Mouse (Mus musculus) heart, postnatal 14 days (tissue): ENCODE measurements around the gene Ube2h. TPM values are rescaled to one million over a fixed set of nuclear protein-coding genes. Genes with fewer than 3 reads are reported as not detected.
A peak's percentile ranks its signal among the peaks of the same experiment; 100 is the strongest.

Source experiments
- DNase-seq, 2 experiments: peaks; one replicate each; pipeline ENCODE4 v3.0.0; 2021 to 2022
- intact Hi-C: fragments of 180-260 bp; cut with DNase I; formaldehyde crosslinking; loops from one replicate; pipeline ENCODE4 v1.15.1; 2025
- total RNA-seq, 2 experiments: library from RNA; stranded (reverse); gene quantifications; 2 replicates each; pipeline ENCODE4 v1.2.3; 2021

Gene Ube2h
- total RNA-seq, 2 experiments from 2014 or later, result 82.5 to 86.3 TPM

- intact Hi-C loops, result loop anchor here (5.0 kb wide), 1 partner anchor 35 kb away; no protein-coding TSS in a partner anchor
- DNase-seq, result no peak
These were observed 2.2 kb downstream of the Ube2h start for GRCm38 (mm10) chr6:30302156-30302555.

GRCm38 (mm10) chr6:30300901-30301300 is 3.4 kb downstream of the Ube2h start:
- intact Hi-C loops, result loop anchor here (2.0 to 5.0 kb wide), 2 partner anchors 36 to 54 kb away; no protein-coding TSS in a partner anchor
- peak in 1 of 2 experiments; percentile 23 for DNase-seq

GRCm38 (mm10) chr6:30300372-30300771 is 4.0 kb downstream of the Ube2h start:
- intact Hi-C loops, result loop anchor here (2.0 to 5.0 kb wide), 2 partner anchors 37 to 54 kb away; no protein-coding TSS in a partner anchor
- peak; percentile 82 to 85 for DNase-seq

GRCm38 (mm10) chr6:30299683-30300082 is 4.7 kb downstream of the Ube2h start:
- intact Hi-C loops, result loop anchor here (2.0 to 5.0 kb wide), 2 partner anchors 38 to 55 kb away; no protein-coding TSS in a partner anchor
- no peak for DNase-seq

- intact Hi-C loops, result no loop called here
- DNase-seq, result no peak
These were observed 5.2 kb downstream of the Ube2h start for GRCm38 (mm10) chr6:30299116-30299515.

- no peak for DNase-seq
These were observed 11.8 kb downstream of the Ube2h start for GRCm38 (mm10) chr6:30292579-30292978.

GRCm38 (mm10) chr6:30287958-30288357 is 16.4 kb downstream of the Ube2h start:
- peak; percentile 20 to 25 for DNase-seq
- intact Hi-C loops, result no loop called here

More at GRCm38 (mm10) chr6:30292579-30292978, 11.8 kb downstream of the Ube2h start:
- intact Hi-C loops, result no loop called here

- intact Hi-C loops, result no loop called here
- DNase-seq, result no peak
These were observed 17.7 kb downstream of the Ube2h start for GRCm38 (mm10) chr6:30286642-30287041.

GRCm38 (mm10) chr6:30284177-30284576 is 20.2 kb downstream of the Ube2h start:
- no peak for DNase-seq
- intact Hi-C loops, result no loop called here

- DNase-seq, result no peak
- intact Hi-C loops, result no loop called here
These were observed 22.0 kb downstream of the Ube2h start for GRCm38 (mm10) chr6:30282361-30282760.

GRCm38 (mm10) chr6:30278374-30278773 is 26.0 kb downstream of the Ube2h start:
- no peak for DNase-seq
- intact Hi-C loops, result no loop called here

- intact Hi-C loops, result no loop called here
- no peak for DNase-seq
These were observed 27.5 kb downstream of the Ube2h start for GRCm38 (mm10) chr6:30276882-30277281.

GRCm38 (mm10) chr6:30276375-30276774 is 28.0 kb downstream of the Ube2h start:
- intact Hi-C loops, result no loop called here
- DNase-seq, result peak; percentile 50 to 55

- intact Hi-C loops, result no loop called here
- DNase-seq, result no peak
These were observed 29.0 kb downstream of the Ube2h start for GRCm38 (mm10) chr6:30275159-30275847.

GRCm38 (mm10) chr6:30272911-30273310 is 31.4 kb downstream of the Ube2h start:
- intact Hi-C loops, result no loop called here
- DNase-seq, result no peak

- intact Hi-C loops, result no loop called here
- no peak for DNase-seq
These were observed 31.9 kb downstream of the Ube2h start for GRCm38 (mm10) chr6:30272338-30272905.

- DNase-seq, result no peak
- intact Hi-C loops, result no loop called here
These were observed 34.5 kb downstream of the Ube2h start for GRCm38 (mm10) chr6:30269846-30270245.

- intact Hi-C loops, result no loop called here
- no peak for DNase-seq
These were observed 36.9 kb downstream of the Ube2h start for GRCm38 (mm10) chr6:30267486-30267885.

- peak in 1 of 2 experiments; percentile 21 for DNase-seq
- intact Hi-C loops, result no loop called here
These were observed 38.9 kb downstream of the Ube2h start for GRCm38 (mm10) chr6:30265402-30265801.

- peak; percentile 17 to 18 for DNase-seq
- intact Hi-C loops, result no loop called here
These were observed 41.3 kb downstream of the Ube2h start for GRCm38 (mm10) chr6:30263053-30263452.

GRCm38 (mm10) chr6:30259271-30259670 is 45.1 kb downstream of the Ube2h start:
- intact Hi-C loops, result no loop called here
- DNase-seq, result no peak

GRCm38 (mm10) chr6:30257962-30258361 is 46.4 kb downstream of the Ube2h start:
- DNase-seq, result no peak
- intact Hi-C loops, result no loop called here
